Mouse (Mus musculus) limb, embryonic 11.5 days (tissue): ENCODE results near the gene Skida1. TPM values are rescaled to one million over a fixed set of nuclear protein-coding genes. Genes with fewer than 3 reads are reported as not detected.
A peak's percentile ranks its signal among the peaks of the same experiment; 100 is the strongest.

Experiments used
- ATAC-seq: fragments of 200-750 bp; cut with Nextera tagmentation; 2 replicates; pipeline ENCODE4 v1.8.0; 2017; ENCODE audit warnings: low read depth; ENCODE audit not compliant: insufficient number of reproducible peaks, low FRiP score, low TSS enrichment
- DNase-seq: peaks from one replicate; pipeline ENCODE4 v3.0.0-alpha.2; 2015; ENCODE audit warnings: low spot score
- H3K27ac ChIP-seq: fragments of 300-500 bp; sonication (generic); replicated peaks from 2 replicates; pipeline ENCODE4 v1.5.1; 2014; ENCODE audit warnings: low read depth, mild to moderate bottlenecking, low read length
- H3K27me3 ChIP-seq: fragments of 300-500 bp; sonication (generic); 2 replicates; pipeline ENCODE4 v1.6.1; 2014; ENCODE audit warnings: mild to moderate bottlenecking, low read length, mixed read lengths; ENCODE audit not compliant: control insufficient read depth, insufficient read depth
- H3K36me3 ChIP-seq: fragments of 300-500 bp; sonication (generic); 2 replicates; pipeline ENCODE4 v1.6.1; 2014; ENCODE audit warnings: mild to moderate bottlenecking, low read length, moderate library complexity, mixed read lengths; ENCODE audit not compliant: control insufficient read depth, insufficient read depth
- H3K4me1 ChIP-seq: fragments of 300-500 bp; sonication (generic); 2 replicates; pipeline ENCODE4 v1.6.1; 2014; ENCODE audit warnings: low read length, mixed read lengths; ENCODE audit not compliant: control insufficient read depth, insufficient read depth
- H3K4me2 ChIP-seq: fragments of 300-500 bp; sonication (generic); 2 replicates; pipeline ENCODE4 v1.6.1; 2014; ENCODE audit warnings: low read depth, mild to moderate bottlenecking, moderate library complexity; ENCODE audit not compliant: severe bottlenecking
- H3K4me3 ChIP-seq: fragments of 300-500 bp; sonication (generic); 2 replicates; pipeline ENCODE4 v1.5.1; 2014; ENCODE audit warnings: low read depth, low read length
- H3K9ac ChIP-seq: fragments of 300-500 bp; sonication (generic); 2 replicates; pipeline ENCODE4 v1.6.1; 2014; ENCODE audit warnings: mild to moderate bottlenecking, low read length
- H3K9me3 ChIP-seq: fragments of 300-500 bp; sonication (generic); 2 replicates; pipeline ENCODE4 v1.6.1; 2016; ENCODE audit warnings: low read length; ENCODE audit not compliant: control insufficient read depth
- whole genome bisulfite sequencing: fragments of 180-500 bp; shearing (Covaris S2); extraction: QIAGEN DNeasy Blood & Tissue Kit; methylation state at CpG from one replicate; pipeline ENCODE4 v1.1.7; 2014; 5-methylcytosine and 5-hydroxymethylcytosine counted together
- polyA plus RNA-seq: library from polyadenylated mRNA; unstranded; fragments of >200 nt; fragmentation: Nextera tagmentation; extraction: Ambion mirVana; gene quantifications from 2 replicates; pipeline ENCODE4 v1.2.1, GENCODE M21; 2014

The Skida1 gene
- polyA plus RNA-seq, 1 experiment from 2014 or later, result 11.7 TPM

GRCm38 (mm10) chr2:18038895-18039371 is 9.9 kb downstream of the Skida1 start:
- Histone ChIP-seq H3K27ac (no peak overlapping the region; the same call in 1 of the 2 replicates), H3K4me1 (peaks cover 47% of the 10 kb centered on the region), H3K36me3 (no peaks in the 10 kb centered on the region), H3K27me3 (no peaks in the 10 kb centered on the region), H3K4me2 (peak overlapping the region; percentile 58; the same call in 1 of the 2 replicates), H3K9ac (peak overlapping the region; percentile 81), H3K9me3 (no peaks in the 10 kb centered on the region), H3K4me3 (no peak overlapping the region)
- ATAC-seq (no peak), DNase-seq (peak; percentile 61)
- WGBS, result 29% methylated on average over 10 of the region's 10 CpGs

- peaks cover 48% of the 10 kb centered on the region for H3K4me1 ChIP-seq
Measured at GRCm38 (mm10) chr2:18038141-18038752, 10.6 kb downstream of the Skida1 start.

GRCm38 (mm10) chr2:18037491-18037890 is 11.4 kb downstream of the Skida1 start, which contains the start of gene A930004D18Rik:
A930004D18Rik (minus strand) TSS chr2:18037737.
- Histone ChIP-seq H3K27me3 (no peaks in the 10 kb centered on the region), H3K4me1 (peaks cover 50% of the 10 kb centered on the region), H3K9me3 (no peaks in the 10 kb centered on the region), H3K27ac (no peak within 1 kb of the TSS), H3K9ac (no peak within 1 kb of the TSS), H3K36me3 (no peaks in the 10 kb centered on the region), H3K4me2 (no peak within 1 kb of the TSS), H3K4me3 (no peak within 1 kb of the TSS)
- ATAC-seq, result no peak
- 54% methylated on average over 2 of the region's 2 CpGs for WGBS
- peak; percentile 20 for DNase-seq

More at GRCm38 (mm10) chr2:18038141-18038752, 10.6 kb downstream of the Skida1 start:
- Histone ChIP-seq H3K9ac (no peak overlapping the region), H3K27ac (no peak overlapping the region), H3K4me2 (no peak overlapping the region), H3K27me3 (no peaks in the 10 kb centered on the region), H3K4me3 (no peak overlapping the region), H3K36me3 (no peaks in the 10 kb centered on the region), H3K9me3 (no peaks in the 10 kb centered on the region)
- 31% methylated on average over 3 of the region's 3 CpGs for WGBS
- no peak for ATAC-seq
- DNase-seq, result no peak

GRCm38 (mm10) chr2:18034371-18035250 is 14.2 kb downstream of the Skida1 start:
- Histone ChIP-seq H3K4me2 (no peak overlapping the region), H3K36me3 (no peaks in the 10 kb centered on the region), H3K9me3 (no peaks in the 10 kb centered on the region), H3K4me3 (no peak overlapping the region), H3K27ac (no peak overlapping the region), H3K4me1 (peaks cover 42% of the 10 kb centered on the region), H3K27me3 (no peaks in the 10 kb centered on the region), H3K9ac (no peak overlapping the region)
- 58% methylated on average over 10 of the region's 10 CpGs for WGBS
- DNase-seq (no peak), ATAC-seq (no peak)

- DNase-seq (peak; percentile 41), ATAC-seq (no peak)
- Histone ChIP-seq H3K9me3 (no peaks in the 10 kb centered on the region), H3K9ac (peak overlapping the region; percentile 14; the same call in 1 of the 2 replicates), H3K36me3 (no peaks in the 10 kb centered on the region), H3K27me3 (no peaks in the 10 kb centered on the region), H3K4me3 (no peak overlapping the region), H3K27ac (no peak overlapping the region), H3K4me2 (no peak overlapping the region; the same call in 1 of the 2 replicates), H3K4me1 (peaks cover 33% of the 10 kb centered on the region)
- 51% methylated on average over 10 of the region's 10 CpGs for WGBS
Measured at GRCm38 (mm10) chr2:18033166-18034108, 15.4 kb downstream of the Skida1 start.

- H3K4me1 ChIP-seq, result peaks cover 28% of the 10 kb centered on the region
Measured at GRCm38 (mm10) chr2:18032538-18032895, 16.3 kb downstream of the Skida1 start.

GRCm38 (mm10) chr2:18031831-18032537 is 16.9 kb downstream of the Skida1 start:
- Histone ChIP-seq H3K9me3 (no peaks in the 10 kb centered on the region), H3K27me3 (no peaks in the 10 kb centered on the region), H3K36me3 (no peaks in the 10 kb centered on the region), H3K27ac (peak overlapping the region; percentile 63), H3K9ac (peak overlapping the region; percentile 87), H3K4me3 (peak overlapping the region; percentile 39), H3K4me2 (peak overlapping the region; percentile 93), H3K4me1 (peaks cover 28% of the 10 kb centered on the region)
- DNase-seq (peak; percentile 88), ATAC-seq (peak; percentile 24; the same call in 1 of the 2 replicates)
- 1% methylated on average over 34 of the region's 34 CpGs for WGBS

More at GRCm38 (mm10) chr2:18032538-18032895, 16.3 kb downstream of the Skida1 start:
- no peaks in the 10 kb centered on the region for H3K9me3 ChIP-seq
- no peak overlapping the region; the same call in 1 of the 2 replicates for H3K27ac ChIP-seq
- peak; percentile 47 for DNase-seq
- H3K4me3 ChIP-seq, result no peak overlapping the region
- ATAC-seq, result no peak
- peak overlapping the region; percentile 93; the same call in 1 of the 2 replicates for H3K4me2 ChIP-seq
- no peaks in the 10 kb centered on the region for H3K36me3 ChIP-seq
- no peak overlapping the region for H3K9ac ChIP-seq
- H3K27me3 ChIP-seq, result no peaks in the 10 kb centered on the region
- 37% methylated on average over 5 of the region's 5 CpGs for WGBS
